Mouse (Mus musculus) layer of hippocampus, adult 18-20 months (tissue): ENCODE measurements around the gene Galk2. TPM values are rescaled to one million over a fixed set of nuclear protein-coding genes. Genes with fewer than 3 reads are reported as not detected.

Experiments used
- DNase-seq, 2 experiments: peaks; one replicate each; pipeline ENCODE4 v3.0.0; 2022; ENCODE audit warnings: low spot score in 2 of 2
- long read RNA-seq: library from polyadenylated mRNA; stranded (forward); transcript quantifications from one replicate; pipeline ENCODE4 v2.0.0, GENCODE M21; 2021
- total RNA-seq, 2 experiments: library from RNA; stranded (reverse); gene quantifications; 2 replicates each; pipeline ENCODE4 v1.2.3; 2021

Gene Galk2
- total RNA-seq = 10 to 100 TPM; 30.0 to 30.2 TPM
- long read RNA-seq, transcript Galk2-202 (10 exons, 1,928 nt) = major isoform, 15 of 26 reads
- long read RNA-seq, transcript Galk2-201 (10 exons, 2,605 nt) = minor isoform, 6 of 26 reads
- long read RNA-seq, partial matches to known transcripts = 2 of 26 reads
- long read RNA-seq, other reads (novel, unspliced or antisense) = 3 of 26 reads

DNA sequence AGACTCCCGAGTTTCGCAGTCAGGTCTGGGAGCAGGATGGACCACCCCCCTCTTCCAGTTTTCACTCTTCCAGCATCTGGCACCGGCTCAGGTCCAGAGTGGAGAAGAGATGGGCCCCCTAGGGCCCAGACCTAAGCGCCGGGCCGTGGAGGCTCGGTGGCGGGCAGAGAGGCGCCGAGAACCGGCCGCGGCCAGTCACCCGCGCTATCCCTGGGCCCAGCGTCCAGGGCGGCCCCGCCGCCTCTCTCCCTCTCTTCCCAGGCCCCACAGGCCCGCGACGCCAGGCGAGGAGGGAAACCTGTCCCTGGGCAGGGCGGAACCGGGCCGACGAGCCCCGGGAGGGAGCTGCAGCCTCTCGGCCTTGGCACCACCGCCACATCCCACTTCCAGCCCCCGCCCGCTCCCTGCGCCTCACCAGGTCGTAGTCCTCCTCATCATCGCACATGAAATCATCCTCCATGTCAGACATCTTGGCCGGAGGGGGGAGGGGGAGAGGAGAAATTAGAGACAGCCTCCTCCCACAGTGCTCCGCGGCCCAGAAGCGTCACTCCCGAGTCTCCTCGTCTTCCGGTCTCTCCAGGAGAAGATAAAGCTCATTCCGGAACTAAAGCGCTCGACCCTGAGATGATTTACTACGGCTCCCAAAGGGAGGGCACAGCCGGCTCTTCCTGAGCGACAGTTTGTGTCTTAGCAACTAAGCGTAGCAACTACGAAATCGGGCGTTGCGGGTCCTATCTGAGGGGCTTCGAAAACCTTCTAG, at the start of gene Galk2, which contains the start of gene Cops2:
Gene Galk2 (plus strand): TSS at position 589 of the 760 bp plus-strand sequence.
Gene Cops2 (minus strand): TSS at position 619 of the 760 bp plus-strand sequence.
- peak; percentile 93 to 98 for DNase-seq

DNA sequence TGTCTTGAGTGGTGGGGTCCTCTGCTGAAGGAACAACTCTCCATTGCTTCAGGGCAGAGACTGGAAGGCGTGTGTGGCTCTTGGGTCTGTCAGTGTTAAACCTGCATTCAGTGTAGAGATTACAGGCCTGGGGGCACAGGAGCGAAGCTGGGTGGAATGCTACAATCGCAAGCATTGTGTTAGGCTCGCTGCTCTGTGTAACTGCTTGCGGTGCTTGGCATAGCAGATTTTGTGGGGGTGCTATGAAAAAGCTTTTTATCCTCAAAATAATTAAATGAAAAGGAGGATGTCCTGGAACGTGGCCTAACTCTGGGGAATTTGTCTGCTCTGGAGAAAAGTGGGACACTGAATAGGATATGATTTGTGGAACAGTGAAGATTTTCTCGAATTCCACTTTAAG, 49.4 kb upstream of the Galk2 start:
- DNase-seq = peak; percentile 62 to 87

DNA sequence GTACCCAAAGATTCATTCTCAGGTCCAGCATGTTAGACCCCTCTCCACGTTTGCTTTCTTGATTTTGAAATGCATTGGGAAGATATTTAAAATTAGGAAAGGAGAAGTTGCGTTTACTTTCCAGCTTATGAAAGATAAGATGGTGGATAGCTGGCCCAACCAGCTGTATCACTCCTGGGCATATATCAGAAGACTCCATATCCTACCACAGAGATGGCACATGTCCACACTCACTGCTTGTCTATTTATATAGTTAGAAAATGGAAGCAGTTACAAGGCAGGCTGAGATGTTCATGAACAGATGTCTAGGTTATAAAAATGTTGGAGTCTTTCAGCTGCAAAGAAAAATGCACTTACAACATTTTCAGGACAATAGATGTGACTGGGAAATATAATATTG, 47.6 kb upstream of the Galk2 start:
- no peak for DNase-seq

DNA sequence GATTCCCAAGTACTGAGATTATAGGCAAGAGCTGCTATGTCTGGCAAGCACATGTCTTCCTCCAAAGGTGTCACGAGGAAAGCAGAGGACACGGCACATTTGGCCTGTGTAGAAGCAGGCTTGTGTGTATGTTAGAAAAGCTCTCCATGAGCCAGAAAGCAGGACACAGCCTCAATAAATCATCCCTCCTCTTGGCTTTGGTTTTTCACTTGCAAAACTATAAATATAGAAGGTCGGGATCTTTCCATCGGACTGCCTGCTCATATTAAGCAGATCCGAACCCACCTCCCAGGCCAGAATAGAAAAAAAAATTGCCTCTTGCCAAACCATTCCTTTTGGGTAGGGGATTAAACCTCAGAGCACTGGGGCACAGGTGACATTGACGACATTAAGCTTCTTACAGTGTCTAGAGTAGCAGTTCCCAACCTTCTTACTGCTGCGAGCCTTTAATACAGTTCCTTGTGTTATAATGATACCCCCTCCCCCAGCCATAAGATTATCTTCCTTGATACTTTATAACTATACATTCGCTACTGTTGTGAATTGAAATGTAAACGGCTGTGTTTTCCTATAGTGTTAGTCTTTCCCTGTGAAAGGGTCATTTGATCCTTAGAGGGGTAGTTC, 44.8 kb upstream of the Galk2 start:
- no peak for DNase-seq

DNA sequence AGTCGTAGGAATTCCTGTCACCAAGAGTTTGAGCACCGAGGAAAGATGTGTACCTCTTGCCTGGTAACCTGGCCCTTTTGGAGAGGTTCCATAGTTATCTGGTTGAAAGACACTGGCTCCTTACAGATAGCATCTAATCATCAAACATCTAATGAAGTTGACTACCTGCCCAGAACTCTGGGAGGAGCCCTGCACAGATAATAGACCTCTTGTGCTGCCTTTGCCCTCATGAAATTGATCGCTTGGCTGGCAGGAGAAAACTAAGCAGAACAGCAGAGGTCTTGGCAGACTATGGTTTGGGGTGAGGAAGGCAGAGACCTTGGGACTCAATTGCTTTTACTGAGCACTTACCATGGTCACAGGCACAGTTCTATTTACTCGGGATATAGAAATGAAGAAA, 38.5 kb upstream of the Galk2 start:
- no peak for DNase-seq

DNA sequence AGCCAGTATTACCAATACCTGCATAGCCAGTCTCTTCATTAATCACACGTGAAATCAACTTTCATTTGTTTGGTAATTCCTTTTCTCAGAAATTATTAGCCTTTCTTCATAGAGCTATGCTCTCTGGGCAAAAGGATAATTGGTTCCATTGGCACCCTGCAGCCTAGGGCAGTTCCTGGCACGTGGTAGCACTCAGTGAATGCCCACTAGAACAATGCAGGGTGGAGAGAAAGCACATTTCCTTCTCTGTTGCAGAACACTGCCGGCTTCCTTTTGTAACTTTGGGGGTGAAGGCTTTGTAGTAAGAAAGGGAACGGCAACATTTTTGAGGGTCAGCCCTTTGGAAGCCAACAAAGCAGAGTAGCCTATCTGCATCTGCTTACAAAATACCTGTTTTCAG, 32.7 kb upstream of the Galk2 start:
- no peak for DNase-seq

DNA sequence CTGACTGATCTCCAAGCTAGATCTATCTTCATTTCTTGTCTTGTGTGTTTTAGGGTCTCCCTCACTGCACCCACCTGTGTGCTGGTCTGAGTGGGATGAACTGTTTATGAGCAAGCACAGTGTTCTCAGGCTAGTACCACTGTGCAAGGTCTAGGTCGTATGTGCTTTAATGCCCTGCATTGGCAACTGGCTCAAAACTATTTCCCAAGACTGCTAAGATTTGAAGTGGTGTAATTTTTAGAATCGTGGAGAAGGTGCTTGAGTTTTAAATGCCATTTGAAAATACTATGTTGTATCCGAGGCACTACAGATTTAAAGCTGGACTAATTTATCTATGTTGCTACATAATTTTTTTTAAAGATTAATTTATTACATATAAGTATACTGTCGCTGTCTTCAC, 31.0 kb upstream of the Galk2 start:
- DNase-seq = no peak

DNA sequence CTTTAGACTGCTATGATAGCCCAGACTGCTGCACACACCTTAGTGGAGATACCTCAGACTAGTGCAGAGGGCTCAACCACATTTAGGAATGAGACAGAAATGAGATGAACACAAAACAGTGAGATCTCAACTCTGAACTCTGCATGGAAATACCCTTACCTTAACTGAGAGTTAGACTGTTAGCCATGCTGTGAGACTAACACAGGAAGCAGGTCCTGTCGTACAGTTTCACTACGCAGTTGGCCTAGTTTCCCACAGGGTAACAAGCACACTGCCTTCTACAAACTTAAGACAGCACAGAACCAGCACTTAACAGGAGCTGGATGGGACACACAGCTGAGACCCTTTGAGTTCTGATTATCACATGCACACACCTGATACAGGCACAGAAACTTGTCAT, 29.0 kb upstream of the Galk2 start:
- DNase-seq = no peak

DNA sequence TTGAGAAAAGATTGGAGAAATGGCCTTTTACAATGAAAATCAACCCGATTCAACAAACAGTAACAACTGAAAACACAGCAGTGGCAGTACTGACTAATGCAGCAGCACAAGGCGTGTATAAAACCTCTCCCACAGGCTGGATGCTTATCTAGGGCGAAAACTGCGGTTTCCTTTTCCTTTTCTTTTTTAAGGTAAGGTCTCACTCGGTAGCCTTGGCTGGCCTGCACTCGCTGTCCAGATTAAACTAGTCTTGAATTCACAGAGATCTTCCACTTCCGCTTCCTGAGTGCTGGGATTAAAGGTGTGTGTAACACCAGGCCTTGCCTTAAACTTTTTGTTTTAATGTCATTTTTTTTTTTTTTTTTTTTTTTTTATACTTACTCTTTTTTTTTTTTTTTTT, 20.8 kb upstream of the Galk2 start:
- no peak for DNase-seq

DNA sequence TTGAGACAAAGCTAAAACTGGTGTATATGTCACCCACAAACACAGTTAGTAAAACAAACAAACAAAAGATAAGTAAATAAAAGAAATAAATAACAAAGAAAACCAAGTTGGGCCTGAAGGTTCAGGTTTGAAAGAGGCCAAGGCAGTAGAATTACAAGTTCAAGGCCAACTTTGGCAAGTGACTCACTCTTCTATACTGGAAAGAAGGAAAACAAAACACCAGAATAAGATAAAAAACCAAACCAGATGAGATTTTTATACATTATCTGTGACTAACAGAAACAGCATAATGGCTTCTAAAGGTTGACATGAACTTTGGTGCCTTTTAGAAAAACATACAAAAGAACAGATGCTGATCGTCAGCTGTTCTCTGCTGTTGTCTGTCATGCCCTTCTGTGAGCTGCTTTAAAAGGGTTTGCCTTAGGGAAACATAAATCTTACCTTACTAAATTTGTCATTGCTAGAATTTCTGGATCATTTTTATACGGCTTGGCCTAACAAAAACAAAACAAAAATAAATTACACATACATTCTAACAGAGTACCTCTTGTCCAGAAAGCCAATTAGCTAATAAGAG, 20.1 kb upstream of the Galk2 start:
- no peak for DNase-seq

DNA sequence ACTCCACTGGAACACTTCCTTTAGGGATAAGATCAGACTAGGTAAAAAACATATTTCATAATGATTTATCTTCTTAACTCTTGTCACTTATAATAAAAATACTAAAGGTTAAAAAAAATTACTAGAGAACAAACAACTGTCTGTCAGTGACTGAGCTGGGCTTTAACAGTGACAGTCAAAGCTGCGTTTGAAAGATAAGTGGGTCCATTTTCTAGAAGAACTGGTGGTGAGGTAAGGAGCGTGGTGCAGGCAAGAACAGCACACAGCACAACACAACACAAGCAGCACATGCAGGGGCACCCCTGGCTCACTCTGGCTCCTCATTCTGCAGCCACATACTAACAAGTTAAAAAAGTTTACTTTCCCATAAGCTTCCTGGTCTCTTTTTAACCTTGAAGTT, 7.7 kb upstream of the Galk2 start:
- DNase-seq = no peak

DNA sequence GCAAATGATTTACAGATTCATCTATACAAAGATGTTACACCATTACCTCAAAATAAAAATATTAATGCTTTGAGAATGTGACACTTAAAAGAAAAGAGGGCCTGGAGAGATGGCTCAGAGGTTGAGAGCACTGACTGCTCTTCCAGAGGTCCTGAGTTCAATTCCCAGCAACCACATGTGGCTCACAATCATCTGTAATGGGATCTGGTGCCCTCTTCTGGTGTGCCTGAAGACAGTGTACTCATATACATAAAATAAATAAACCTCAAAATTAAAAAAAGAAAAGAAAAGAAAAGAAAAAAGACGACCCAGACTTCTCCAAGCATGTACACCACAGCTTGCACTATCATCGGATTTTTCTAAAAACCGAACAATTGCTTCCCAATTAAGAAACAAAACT, 1.2 kb upstream of the Galk2 start:
- DNase-seq = no peak

DNA sequence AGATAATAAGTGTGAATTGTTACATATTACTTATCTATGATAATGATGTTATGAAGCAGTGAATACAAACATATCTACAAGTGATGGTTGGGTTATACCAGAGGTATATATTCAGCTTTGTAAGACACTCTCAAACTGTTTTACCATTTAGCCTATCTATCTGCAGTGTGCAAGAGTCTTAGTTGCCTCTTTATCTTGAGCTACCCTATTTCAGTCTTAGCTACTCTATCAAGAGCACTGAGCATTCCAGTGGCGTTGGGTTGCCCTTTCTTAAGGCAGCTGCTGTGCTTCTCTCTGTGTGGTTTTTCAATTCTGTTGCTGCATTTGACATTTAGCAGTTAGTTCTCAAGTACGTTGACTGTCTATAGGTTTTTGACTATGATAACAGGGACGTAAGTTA, 4.9 kb downstream of the Galk2 start:
- no peak for DNase-seq

DNA sequence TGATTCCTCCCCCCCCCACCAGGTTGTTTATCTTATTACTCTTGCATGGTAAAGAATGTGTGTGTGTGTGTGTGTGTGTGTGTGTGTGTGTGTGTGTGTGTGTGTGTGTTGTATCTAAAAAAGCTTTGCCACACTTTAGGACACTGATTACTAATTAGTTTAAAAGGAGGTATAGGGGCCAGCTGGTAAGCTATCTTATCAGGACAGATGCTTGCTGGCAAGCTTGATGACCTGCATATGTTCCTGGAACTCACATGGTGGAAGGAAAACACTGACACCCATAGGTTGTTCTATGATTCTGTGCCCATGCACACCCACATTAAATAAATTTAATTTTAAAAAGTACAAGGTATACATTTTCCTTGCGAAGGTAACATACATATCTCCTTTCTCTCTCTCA, 5.6 kb downstream of the Galk2 start:
- no peak for DNase-seq

DNA sequence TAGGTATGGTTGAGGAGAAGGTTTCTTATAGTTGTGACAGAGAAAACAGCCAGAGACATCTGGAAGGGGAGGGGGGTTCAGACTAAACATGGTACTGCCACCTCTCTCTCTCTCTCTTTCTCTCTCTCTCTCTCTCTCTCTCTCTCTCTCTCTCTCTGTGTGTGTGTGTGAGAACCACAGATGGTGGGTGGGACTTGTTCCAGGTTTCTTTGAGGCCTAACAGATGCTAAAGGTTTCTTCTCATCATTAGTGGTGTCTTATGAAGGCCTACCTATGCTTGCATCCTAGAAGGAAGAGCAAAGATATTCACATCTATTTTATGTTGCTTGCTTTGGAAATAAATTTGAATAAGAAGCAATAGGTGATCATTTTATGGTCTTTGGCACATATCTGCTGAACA, 6.7 kb downstream of the Galk2 start:
- DNase-seq = no peak

DNA sequence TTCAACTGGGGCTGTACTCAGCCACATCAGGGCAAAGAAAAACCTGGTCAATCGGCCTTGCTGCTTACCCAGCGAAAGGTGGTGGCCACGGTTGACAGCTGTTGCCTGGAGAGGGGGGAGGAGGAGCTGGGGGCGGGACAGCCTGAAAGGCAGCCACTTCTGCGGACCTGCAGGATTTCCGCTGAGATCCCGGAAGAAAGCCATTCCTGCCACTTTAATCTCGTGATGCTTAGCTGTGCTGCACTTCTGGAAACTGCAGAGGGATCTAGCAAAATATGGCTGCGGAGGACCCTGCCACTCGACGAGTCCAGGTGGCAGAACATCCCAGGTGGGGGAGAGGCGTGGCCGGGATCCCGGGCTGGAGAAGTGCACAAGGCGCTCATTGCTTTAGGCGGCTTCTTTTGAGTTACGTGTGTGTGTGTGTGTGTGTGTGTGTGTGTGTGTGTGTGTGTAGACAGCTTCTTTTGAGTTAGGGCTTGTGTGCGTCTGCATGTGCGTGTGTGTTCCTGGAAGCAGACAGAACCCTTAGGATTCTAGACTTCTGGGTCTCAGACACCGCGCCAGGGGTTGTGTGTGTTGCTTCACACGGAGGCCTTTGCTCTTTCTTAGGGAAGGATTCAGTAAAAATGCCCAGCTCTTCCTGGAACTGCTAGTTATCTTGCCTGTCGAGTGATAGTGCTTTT, 7.3 kb downstream of the Galk2 start:
- DNase-seq = peak; percentile 20 to 26

DNA sequence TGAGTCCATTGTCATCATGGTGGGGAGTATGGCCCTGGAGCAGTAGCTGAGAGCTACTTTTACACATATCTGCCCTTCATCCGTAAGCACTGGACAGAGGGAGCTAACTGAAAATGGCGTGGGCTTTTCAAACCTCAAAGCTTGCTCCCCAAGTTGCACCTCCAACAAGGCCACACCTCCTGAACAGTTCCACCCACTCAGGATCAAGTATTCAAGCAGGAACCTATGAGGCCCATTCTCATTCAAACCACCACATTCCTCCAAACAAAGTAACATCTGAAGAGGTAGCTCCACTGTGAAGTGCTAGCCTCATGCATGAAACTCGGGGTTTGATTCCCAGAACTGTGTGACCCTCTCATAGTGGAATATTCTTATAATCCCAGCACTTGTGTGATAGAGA, 9.4 kb downstream of the Galk2 start:
- DNase-seq = no peak

DNA sequence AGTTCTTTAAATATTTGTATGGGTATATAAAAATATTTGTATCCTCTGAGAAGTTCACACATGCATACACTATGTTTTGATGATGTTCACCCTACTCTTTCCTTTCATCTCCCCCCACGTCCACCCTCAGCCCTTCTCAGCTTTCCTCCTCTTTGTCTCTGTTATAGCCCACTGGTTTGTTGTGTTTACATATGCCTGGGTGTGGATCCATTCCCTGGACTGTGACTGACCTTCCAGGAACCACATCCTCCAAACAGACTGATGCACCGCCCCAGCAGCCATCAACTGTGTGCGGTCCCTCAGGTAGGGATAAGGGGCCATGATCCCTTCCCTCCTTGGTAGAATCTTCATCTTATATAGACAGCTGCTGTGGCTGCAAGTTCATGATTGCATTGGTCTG, 11.2 kb downstream of the Galk2 start:
- DNase-seq = no peak

DNA sequence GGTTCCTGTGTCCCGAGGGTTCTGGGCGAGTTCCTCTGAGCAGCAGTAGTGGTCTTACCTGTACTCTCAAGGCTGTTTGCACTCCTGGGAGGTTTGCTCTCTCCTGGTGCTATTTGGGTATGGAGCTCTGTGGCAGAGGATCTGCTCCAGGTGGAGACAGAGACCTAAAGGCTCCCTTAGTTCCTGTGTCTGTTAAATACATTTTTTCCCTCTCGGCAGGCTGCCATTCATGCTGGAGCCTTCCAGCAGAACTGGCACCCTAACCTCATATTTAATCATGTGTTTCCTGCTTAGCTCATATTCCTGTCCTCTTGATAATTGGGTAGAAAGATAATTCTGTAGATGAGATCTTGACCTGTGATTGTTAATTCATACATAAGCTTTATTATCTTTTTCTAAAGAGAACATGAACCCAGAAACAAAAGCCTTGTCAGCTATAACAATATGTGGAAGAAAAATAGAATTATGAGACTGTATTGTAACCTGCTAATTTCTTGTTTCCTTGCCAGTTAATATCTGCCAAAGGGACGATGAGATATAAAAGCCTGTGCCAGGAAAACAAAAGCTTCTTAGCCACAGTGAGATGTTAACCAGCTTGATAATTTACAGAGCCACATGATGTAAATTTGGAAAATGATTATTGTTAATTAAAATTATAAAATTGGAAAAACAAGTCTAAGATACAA, 27.1 kb downstream of the Galk2 start:
- no peak for DNase-seq

DNA sequence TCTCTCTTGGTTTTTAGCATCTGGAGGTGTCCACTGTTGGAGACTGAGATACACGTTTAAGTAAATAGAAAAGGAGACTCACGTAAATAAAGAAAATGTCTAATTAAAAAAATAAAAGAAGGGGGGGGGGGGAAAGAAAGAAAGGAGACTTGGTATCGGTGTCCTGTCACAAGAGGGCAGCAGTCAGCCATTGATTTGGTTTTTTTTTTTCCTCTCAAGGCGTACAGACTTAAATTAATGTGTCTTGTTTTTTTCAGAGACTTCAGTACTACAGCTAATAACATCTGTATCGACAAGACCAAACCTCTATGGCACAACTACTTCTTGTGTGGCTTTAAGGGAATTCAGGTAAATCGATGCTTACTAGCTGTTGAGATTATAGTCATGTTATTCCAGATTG, 34.2 kb downstream of the Galk2 start:
- peak in 1 of 2 experiments; percentile 35 for DNase-seq

DNA sequence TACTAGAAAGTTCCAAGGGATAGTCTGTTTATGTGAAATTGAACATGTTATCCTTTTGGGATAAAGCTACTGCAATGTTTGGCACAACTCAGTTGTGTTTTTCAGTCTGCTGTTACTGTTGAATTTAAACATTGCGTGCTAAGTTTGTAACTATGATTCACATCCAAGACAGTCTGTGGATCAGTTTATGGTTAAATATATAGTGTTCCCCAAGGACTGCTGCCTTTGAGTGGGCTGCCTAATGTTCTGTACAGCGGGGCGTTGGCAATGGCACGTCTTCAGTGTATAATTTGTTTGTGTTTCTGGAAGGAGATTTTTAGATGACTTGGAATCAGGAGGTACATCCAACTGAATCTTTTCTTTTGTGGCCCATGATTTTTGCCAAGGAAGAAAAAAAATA, 36.2 kb downstream of the Galk2 start:
- no peak for DNase-seq
